Mouse (Mus musculus) heart, embryonic 16.5 days (tissue): Measurements from ENCODE around the gene Stx2. TPM values are rescaled to one million over a fixed set of nuclear protein-coding genes. Genes with fewer than 3 reads are reported as not detected.

ENCODE experiments used
- ATAC-seq: fragments of 200-750 bp; cut with Nextera tagmentation; replicated peaks from 2 replicates; pipeline ENCODE4 v1.8.0; 2017; ENCODE audit warnings: moderate number of reproducible peaks; ENCODE audit not compliant: insufficient read depth, low FRiP score; ENCODE audit errors: extremely low read depth
- H3K27ac ChIP-seq: fragments of 300-500 bp; sonication (generic); 2 replicates; pipeline ENCODE4 v1.5.1; 2014; ENCODE audit warnings: mild to moderate bottlenecking, low read length, control low read depth, moderate library complexity
- H3K27me3 ChIP-seq: fragments of 300-500 bp; sonication (generic); 2 replicates; pipeline ENCODE4 v1.6.1; 2014; ENCODE audit warnings: low read length, mixed read lengths; ENCODE audit not compliant: control insufficient read depth, insufficient read depth
- H3K36me3 ChIP-seq: fragments of 300-500 bp; sonication (generic); 2 replicates; pipeline ENCODE4 v1.6.1; 2014; ENCODE audit not compliant: control insufficient read depth, insufficient read depth
- H3K4me1 ChIP-seq: fragments of 300-500 bp; sonication (generic); 2 replicates; pipeline ENCODE4 v1.6.1; 2014; ENCODE audit warnings: low read length, mixed read lengths; ENCODE audit not compliant: control insufficient read depth, insufficient read depth
- H3K4me2 ChIP-seq: fragments of 300-500 bp; sonication (generic); 2 replicates; pipeline ENCODE4 v1.6.1; 2014; ENCODE audit warnings: low read depth, mild to moderate bottlenecking, control low read depth, low read length
- H3K4me3 ChIP-seq: fragments of 300-500 bp; sonication (generic); 2 replicates; pipeline ENCODE4 v1.5.1; 2014; ENCODE audit warnings: mild to moderate bottlenecking, control low read depth, low read length
- H3K9ac ChIP-seq: fragments of 300-500 bp; sonication (generic); 2 replicates; pipeline ENCODE4 v1.6.1; 2014; ENCODE audit warnings: low read length, control low read depth
- H3K9me3 ChIP-seq: fragments of 300-500 bp; sonication (generic); replicated peaks from 2 replicates; pipeline ENCODE4 v1.6.1; 2016; ENCODE audit warnings: low read length; ENCODE audit not compliant: control insufficient read depth
- WGBS: fragments of 180-500 bp; shearing (Covaris S2); extraction: QIAGEN DNeasy Blood & Tissue Kit; methylation state at CpG from one replicate; pipeline ENCODE4 v1.1.7; 2014; 5-methylcytosine and 5-hydroxymethylcytosine counted together
- polyA plus RNA-seq: library from polyadenylated mRNA; unstranded; fragments of >200 nt; fragmentation: Nextera tagmentation; extraction: Ambion mirVana; gene quantifications from 2 replicates; pipeline ENCODE4 v1.2.1, GENCODE M21; 2015

Gene Stx2
- polyA plus RNA-seq, 1 experiment from 2014 or later, result 25.1 TPM

DNA sequence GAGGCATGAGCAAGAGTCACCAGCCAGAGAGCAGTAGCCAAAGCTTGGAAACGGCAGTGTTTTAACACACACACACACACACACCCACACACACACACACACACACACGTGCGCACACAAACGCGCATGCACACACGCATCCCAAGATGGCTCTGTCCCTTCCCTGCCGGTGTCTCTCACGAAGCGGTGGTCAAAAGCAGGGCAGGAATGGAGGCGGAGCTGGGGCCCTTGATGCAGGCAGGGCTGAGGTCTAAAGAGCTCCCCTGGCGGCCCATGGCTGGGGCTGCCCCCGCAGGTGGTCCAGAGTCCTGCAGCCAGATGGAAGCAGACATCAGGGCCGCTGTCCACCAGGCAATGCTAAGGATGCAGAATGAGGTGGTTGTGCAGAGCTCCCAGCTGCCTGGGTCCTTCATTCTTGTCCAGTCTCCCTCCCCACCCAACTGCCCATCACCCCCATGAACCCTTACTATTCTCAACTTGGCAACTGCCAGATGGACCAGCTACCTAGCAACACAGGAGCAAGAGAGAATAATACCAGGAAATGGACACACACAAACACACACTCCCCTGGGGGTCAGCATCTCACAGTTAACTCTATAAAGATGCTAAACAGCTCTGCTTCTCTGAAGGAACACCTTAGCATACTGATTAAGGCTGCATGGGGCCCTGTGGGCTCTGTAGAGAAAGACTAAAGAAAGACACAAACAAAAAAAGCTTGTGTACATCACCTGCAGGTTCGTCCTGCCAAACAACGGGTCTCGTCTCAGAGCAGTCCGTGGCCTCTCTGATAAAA lies 54.9 kb downstream of the Stx2 start, which contains the start of gene Rimbp2:
Gene Rimbp2 (minus strand): TSS at position 209 of the 793 bp plus-strand sequence.
- peaks cover 3% of the 10 kb centered on the region; the same call in 1 of the 2 replicates for H3K9me3 ChIP-seq
- H3K36me3 ChIP-seq, result no peaks in the 10 kb centered on the region
- WGBS, result 12% methylated on average over 17 of the region's 17 CpGs
- H3K27me3 ChIP-seq, result peaks cover 14% of the 10 kb centered on the region
- H3K4me1 ChIP-seq, result 0 out of 2 replicates have a peak, but pooled peaks cover 5% of the 10 kb centered on the region
- ATAC-seq, result no peak
- peak within 1 kb of the TSS; percentile 50; the same call in 1 of the 2 replicates for H3K9ac ChIP-seq
- peak within 1 kb of the TSS; percentile 66 for H3K4me2 ChIP-seq
- H3K27ac ChIP-seq, result no peak within 1 kb of the TSS
- peak within 1 kb of the TSS; percentile 46 for H3K4me3 ChIP-seq

DNA sequence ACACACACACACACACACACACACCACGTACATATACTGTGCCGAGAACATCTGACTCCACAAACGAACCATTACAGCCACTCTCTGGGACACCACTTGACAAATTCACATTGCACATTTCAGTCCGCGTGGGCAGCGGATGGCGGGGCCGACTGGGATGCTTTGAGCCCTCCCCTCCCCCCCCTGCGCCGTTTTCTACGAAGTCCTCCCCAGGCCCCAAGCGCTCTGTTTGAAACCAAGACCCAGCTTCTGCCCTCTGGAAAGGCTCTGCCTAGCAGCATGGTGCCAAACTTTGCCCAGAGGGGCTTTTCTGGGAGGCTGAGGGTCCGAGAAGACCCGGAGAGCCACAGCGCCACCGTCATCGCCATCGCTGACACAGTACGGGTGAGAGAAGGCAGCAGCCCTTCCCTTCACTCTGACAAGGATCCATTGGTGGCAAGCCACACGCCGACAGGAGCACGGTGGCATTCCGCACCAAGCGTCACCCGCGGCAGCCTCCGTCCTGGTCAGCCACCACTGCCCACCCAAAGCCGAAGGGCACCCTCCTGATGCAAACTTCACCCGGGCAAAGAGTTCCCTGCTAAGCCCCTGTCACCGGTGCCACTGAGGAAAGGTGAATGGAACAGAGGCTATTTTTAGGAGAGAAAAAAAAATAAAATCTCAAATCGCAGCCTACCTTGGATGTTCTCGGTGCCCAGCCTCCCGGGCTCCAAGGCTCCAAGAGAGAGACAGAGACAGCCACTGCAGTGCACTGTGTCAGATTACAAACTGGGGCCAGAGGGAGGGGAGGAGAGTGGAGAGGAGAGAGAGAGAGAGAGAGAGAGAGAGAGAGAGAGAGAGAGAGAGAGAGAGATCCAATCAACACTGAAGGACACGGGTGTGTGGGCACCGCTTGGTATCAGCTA lies 55.8 kb downstream of the Stx2 start:
- 1% methylated on average over 35 of the region's 35 CpGs for WGBS
- Histone ChIP-seq H3K9me3 (peaks cover 3% of the 10 kb centered on the region; the same call in 1 of the 2 replicates), H3K9ac (peak overlapping the region; percentile 50; the same call in 1 of the 2 replicates)

DNA sequence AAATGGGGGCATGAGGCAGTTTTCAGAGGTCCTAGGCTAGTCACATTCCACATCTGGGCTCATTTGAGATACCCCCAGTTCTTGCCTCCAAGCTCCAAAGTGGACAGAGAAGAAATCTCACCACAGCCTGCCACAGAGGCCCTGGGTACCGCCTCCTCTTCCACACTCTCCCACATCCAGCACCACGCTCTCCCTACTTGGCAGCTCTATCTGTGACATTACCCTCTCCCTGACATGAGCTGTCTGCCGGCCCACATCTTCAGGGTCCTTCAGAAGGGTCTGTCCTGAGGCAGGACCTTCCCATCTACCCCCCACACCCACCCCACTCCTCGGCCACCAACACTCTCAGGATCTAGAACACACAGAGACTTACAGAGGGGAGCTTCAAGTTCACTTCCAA lies 56.9 kb downstream of the Stx2 start:
- WGBS, result 44% methylated on average over 4 of the region's 4 CpGs
- 0 out of 2 replicates have a peak, but pooled peaks cover 5% of the 10 kb centered on the region for H3K4me1 ChIP-seq
- ATAC-seq, result no peak

More for the DNA sequence above, 55.8 kb downstream of the Stx2 start:
- peak overlapping the region; percentile 66 for H3K4me2 ChIP-seq
- 0 out of 2 replicates have a peak, but pooled peaks cover 5% of the 10 kb centered on the region for H3K4me1 ChIP-seq
- no peak for ATAC-seq
- no peak overlapping the region for H3K27ac ChIP-seq
- H3K4me3 ChIP-seq, result peak overlapping the region; percentile 46
- H3K36me3 ChIP-seq, result no peaks in the 10 kb centered on the region
- peaks cover 14% of the 10 kb centered on the region for H3K27me3 ChIP-seq

DNA sequence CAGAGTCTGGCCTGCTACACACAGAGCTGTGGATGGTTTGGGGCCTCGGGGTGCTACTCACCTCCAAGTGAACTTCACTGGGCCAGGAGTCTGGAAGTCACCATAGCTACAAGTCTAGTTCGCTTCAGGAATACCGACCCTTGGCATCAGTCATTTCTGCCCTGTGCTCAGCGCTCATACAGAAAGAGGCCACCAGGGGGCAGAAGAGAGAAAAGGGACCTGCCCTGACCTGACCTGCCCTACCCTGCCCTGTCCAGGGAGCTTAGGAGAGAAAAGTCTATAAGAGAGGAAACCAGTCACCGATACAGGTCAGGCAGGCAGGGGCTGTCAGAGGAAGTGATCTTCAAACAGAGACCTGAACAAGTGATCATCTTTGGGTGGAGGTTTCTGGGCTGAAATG lies 61.3 kb downstream of the Stx2 start:
- Histone ChIP-seq H3K27me3 (peaks cover 3% of the 10 kb centered on the region; the same call in 1 of the 2 replicates), H3K9me3 (no peaks in the 10 kb centered on the region), H3K9ac (no peak overlapping the region), H3K36me3 (no peaks in the 10 kb centered on the region), H3K4me1 (no peaks in the 10 kb centered on the region), H3K4me3 (no peak overlapping the region), H3K4me2 (no peak overlapping the region), H3K27ac (no peak overlapping the region)
- ATAC-seq, result no peak
- 69% methylated on average over 5 of the region's 5 CpGs for WGBS

More for the DNA sequence above, 56.9 kb downstream of the Stx2 start:
- Histone ChIP-seq H3K4me2 (no peak overlapping the region), H3K36me3 (no peaks in the 10 kb centered on the region), H3K9ac (no peak overlapping the region), H3K27me3 (peaks cover 14% of the 10 kb centered on the region), H3K9me3 (peaks cover 3% of the 10 kb centered on the region; the same call in 1 of the 2 replicates), H3K4me3 (no peak overlapping the region), H3K27ac (no peak overlapping the region)

DNA sequence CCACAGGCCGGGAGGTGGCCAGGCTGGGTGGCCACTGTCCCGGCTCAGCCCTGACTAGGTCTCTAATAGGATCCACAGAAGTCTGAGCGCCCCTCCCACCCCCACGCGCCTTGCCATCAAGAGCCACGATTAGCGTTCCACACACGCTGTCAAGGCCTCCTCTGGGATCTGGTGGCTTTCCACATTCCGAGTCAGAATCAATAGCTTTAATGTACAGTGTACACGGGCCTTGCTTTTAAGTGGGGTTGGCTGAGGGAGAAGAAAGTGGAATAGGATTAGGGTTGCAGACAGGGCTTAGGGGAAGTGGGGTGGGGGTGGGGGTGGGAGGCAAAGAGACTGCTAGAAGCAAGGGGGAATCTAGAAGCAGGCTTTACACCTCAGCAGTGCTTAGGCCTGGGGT lies 67.9 kb downstream of the Stx2 start:
- Histone ChIP-seq H3K27me3 (no peaks in the 10 kb centered on the region), H3K4me1 (peaks cover 2% of the 10 kb centered on the region; the same call in 1 of the 2 replicates), H3K4me2 (no peak overlapping the region), H3K27ac (no peak overlapping the region), H3K36me3 (no peaks in the 10 kb centered on the region), H3K9ac (no peak overlapping the region), H3K4me3 (no peak overlapping the region), H3K9me3 (no peaks in the 10 kb centered on the region)
- 75% methylated on average over 10 of the region's 10 CpGs for WGBS
- no peak for ATAC-seq

DNA sequence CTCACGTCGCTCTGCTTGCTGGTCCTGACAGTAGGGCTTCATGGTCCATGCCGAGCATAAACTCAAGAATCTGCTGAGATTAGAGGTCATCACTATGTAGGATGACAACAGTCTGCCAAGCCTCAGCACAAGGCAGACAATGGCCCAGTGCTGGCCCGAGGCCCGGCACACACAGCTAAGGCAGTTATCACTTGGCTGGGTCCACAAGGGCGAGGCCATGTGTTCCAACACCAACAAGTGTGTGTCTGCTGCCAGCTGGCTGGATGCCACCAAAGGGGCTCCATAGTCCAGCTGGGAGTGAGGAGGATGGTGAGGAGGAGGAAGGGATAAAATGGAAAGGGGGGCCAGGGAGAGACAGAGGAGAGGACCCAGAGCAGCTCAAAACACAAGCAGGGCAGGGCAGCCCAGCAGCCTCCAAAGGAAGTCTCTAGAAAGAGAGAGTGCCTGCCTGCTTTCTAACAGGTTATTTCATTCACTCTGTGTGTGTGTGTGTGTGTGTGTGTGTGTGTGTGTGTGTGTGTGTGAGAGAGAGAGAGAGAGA lies 72.9 kb downstream of the Stx2 start:
- Histone ChIP-seq H3K4me3 (no peak overlapping the region), H3K4me2 (no peak overlapping the region), H3K27me3 (peaks cover 2% of the 10 kb centered on the region), H3K36me3 (no peaks in the 10 kb centered on the region), H3K4me1 (peaks cover 6% of the 10 kb centered on the region; the same call in 1 of the 2 replicates), H3K27ac (no peak overlapping the region), H3K9me3 (no peaks in the 10 kb centered on the region), H3K9ac (no peak overlapping the region)
- peak; percentile 96 for ATAC-seq
- WGBS, result 35% methylated on average over 6 of the region's 6 CpGs

Other genes starting within 250 kb of the Stx2 start
- gene Rimbp2, start 55.1 kb downstream of the Stx2 start, polyA plus RNA-seq, result 0.14 and 0.22 TPM in 2 replicates
- gene Ran, start 11.5 kb upstream of the Stx2 start, polyA plus RNA-seq, result 327 and 358 TPM in 2 replicates
- 2.6 and 3.1 TPM in 2 replicates for gene Adgrd1, start 88.2 kb upstream of the Stx2 start, polyA plus RNA-seq